7 mouse cellular contexts compared by ENCODE assay signal in genomic region chr11:117541205-117541884, GRCm38 (mm10). TPM values are rescaled to one million over a fixed set of nuclear protein-coding genes. Genes with fewer than 3 reads are reported as not detected.
A peak's percentile ranks its signal among the peaks of the same experiment; 100 is the strongest.
DNase-seq lines count a peak whose midpoint lies in the region; ATAC-seq and TF ChIP-seq lines count a peak whose summit lies in the region.

No protein-coding gene starts in this region.

- no peaks in the 10 kb centered on the region for H3K27me3 ChIP-seq in forebrain, embryonic 16.5 days (replicated peaks; ENCODE audit: control insufficient read depth, insufficient read depth, low read length)
- H3K27me3 ChIP-seq in intestine, embryonic 16.5 days (replicated peaks; ENCODE audit: control insufficient read depth, insufficient read depth, low read length), result no peaks in the 10 kb centered on the region
- no peaks in the 10 kb centered on the region for H3K27me3 ChIP-seq in lung, postnatal 0 days (replicated peaks; ENCODE audit: insufficient read depth, low read length)

- H3K9me3 ChIP-seq in forebrain, embryonic 16.5 days (ENCODE audit: control insufficient read depth, low read length), result no peaks in the 10 kb centered on the region
- no peaks in the 10 kb centered on the region for H3K9me3 ChIP-seq in intestine, embryonic 16.5 days (ENCODE audit: control insufficient read depth, low read length)
- no peaks in the 10 kb centered on the region for H3K9me3 ChIP-seq in lung, postnatal 0 days (ENCODE audit: low read length)

- no peak for TF ChIP-seq EP300 in lung, postnatal 0 days (IDR thresholded peaks at IDR 0.05)

- H3K4me3 ChIP-seq in forebrain, embryonic 16.5 days (replicated peaks; ENCODE audit: low read length), result no peak overlapping the region
- H3K4me3 ChIP-seq in intestine, embryonic 16.5 days (ENCODE audit: low read length), result no peak overlapping the region
- no peak overlapping the region for H3K4me3 ChIP-seq in lung, postnatal 0 days (ENCODE audit: low read depth, low read length)

- peak overlapping the region; percentile 38 for H3K9ac ChIP-seq in forebrain, embryonic 16.5 days (replicated peaks; ENCODE audit: low read depth, low read length)
- H3K9ac ChIP-seq in intestine, embryonic 16.5 days (ENCODE audit: low read depth, low read length), result no peak overlapping the region
- H3K9ac ChIP-seq in lung, postnatal 0 days (replicated peaks; ENCODE audit: low read depth), result no peak overlapping the region

- peak; percentile 17 for DNase-seq in 3T3-L1 (ENCODE audit: low read depth, low spot score)
- peak; percentile 64 for DNase-seq in Muller cell, postnatal 12 days (ENCODE audit: inconsistent ontology term)
- peak; percentile 75 for DNase-seq in lung, postnatal 0 days (ENCODE audit: low spot score)
- peak; percentile 49 for DNase-seq in right cerebral cortex, postnatal 4 days
- no peak for DNase-seq in thymus, postnatal 4 days

- WGBS in forebrain, embryonic 16.5 days, result 2% methylated on average over 6 of the region's 6 CpGs
- WGBS in intestine, embryonic 16.5 days, result 8% methylated on average over 6 of the region's 6 CpGs
- 3% methylated on average over 6 of the region's 6 CpGs for WGBS in lung, postnatal 0 days

- H3K4me2 ChIP-seq in forebrain, embryonic 16.5 days (ENCODE audit: low read length), result no peak overlapping the region
- no peak overlapping the region for H3K4me2 ChIP-seq in intestine, embryonic 16.5 days (ENCODE audit: low read depth, low read length)
- no peak overlapping the region for H3K4me2 ChIP-seq in lung, postnatal 0 days (replicated peaks; ENCODE audit: low read depth, low read length)

- peak overlapping the region; percentile 63 for H3K27ac ChIP-seq in forebrain, embryonic 16.5 days (ENCODE audit: low read length)
- H3K27ac ChIP-seq in intestine, embryonic 16.5 days (ENCODE audit: low read length), result no peak overlapping the region
- H3K27ac ChIP-seq in lung, postnatal 0 days (ENCODE audit: low read length), result no peak overlapping the region

- ATAC-seq in forebrain, embryonic 16.5 days, result peak; percentile 70
- ATAC-seq in intestine, embryonic 16.5 days, result peak; percentile 38
- ATAC-seq in lung, postnatal 0 days, result peak; percentile 75

- H3K4me1 ChIP-seq in forebrain, embryonic 16.5 days (replicated peaks; ENCODE audit: control insufficient read depth, insufficient read depth, low read length), result peaks cover 27% of the 10 kb centered on the region
- peaks cover 8% of the 10 kb centered on the region; the same call in 1 of the 2 replicates for H3K4me1 ChIP-seq in intestine, embryonic 16.5 days (ENCODE audit: control insufficient read depth, insufficient read depth, low read length)
- no peaks in the 10 kb centered on the region for H3K4me1 ChIP-seq in lung, postnatal 0 days (ENCODE audit: insufficient read depth, low read depth, low read length)

- TF ChIP-seq CTCF in lung, postnatal 0 days (IDR thresholded peaks at IDR 0.05), result 0 out of 2 replicates have a peak, but pooled peaks have one; percentile 19

- H3K36me3 ChIP-seq in forebrain, embryonic 16.5 days (ENCODE audit: control insufficient read depth, insufficient read depth), result no peaks in the 10 kb centered on the region
- H3K36me3 ChIP-seq in intestine, embryonic 16.5 days (ENCODE audit: control insufficient read depth, insufficient read depth, low read length), result no peaks in the 10 kb centered on the region
- H3K36me3 ChIP-seq in lung, postnatal 0 days (ENCODE audit: insufficient read depth, low read length), result no peaks in the 10 kb centered on the region

RNA-seq across cellular contexts. Expression of gene Gm11733, which starts 57.2 kb away (rescaled TPM):
- 0.14 TPM in 1 of 2 replicates, not detected in the other for polyA plus RNA-seq in forebrain, embryonic 16.5 days (2015; fragmentation: Nextera tagmentation; extraction: Ambion mirVana)
- 0.05 TPM in 1 of 2 replicates, not detected in the other for polyA plus RNA-seq in intestine, embryonic 16.5 days (2015; fragmentation: Nextera tagmentation; extraction: Ambion mirVana)
- not detected in 2 replicates for polyA plus RNA-seq in lung, postnatal 0 days (2015; fragmentation: Nextera tagmentation; extraction: Ambion mirVana)
